Mouse (Mus musculus): Measurements from ENCODE around the gene Hsd3b6. TPM values are rescaled to one million over a fixed set of nuclear protein-coding genes. Genes with fewer than 3 reads are reported as not detected.
"Not testable (repeated sequence)": the region's sequence is repeated elsewhere in the genome, so short reads cannot be mapped to it uniquely, and the experiment has no call there.

Gene Hsd3b6
- polyA plus RNA-seq, 1 experiment from 2014 or later: 12.6 TPM

GRCm38 (mm10) chr3:98851853-98852252 is 37.6 kb upstream of the Hsd3b6 start:
- Histone ChIP-seq H3K27me3 (ENCODE audit: control insufficient read depth, insufficient read depth, low read length) (no peaks in the 10 kb centered on the region), H3K4me1 (ENCODE audit: control insufficient read depth, insufficient read depth, low read length) (no peaks in the 10 kb centered on the region), H3K9ac (ENCODE audit: low read length) (no peak overlapping the region), H3K4me2 (ENCODE audit: low read depth, severe bottlenecking) (no peak overlapping the region), H3K36me3 (ENCODE audit: control insufficient read depth, insufficient read depth, low read length) (no peaks in the 10 kb centered on the region), H3K9me3 (ENCODE audit: control insufficient read depth, low read length) (no peaks in the 10 kb centered on the region), H3K4me3 (ENCODE audit: low read depth, low read length) (no peak overlapping the region), H3K27ac (replicated peaks; ENCODE audit: low read depth, low read length) (no peak overlapping the region)
- no peak for ATAC-seq (ENCODE audit: insufficient number of reproducible peaks, low FRiP score, low TSS enrichment, low read depth)
- 78% methylated on average over 2 of the region's 2 CpGs for WGBS
- no peak for DNase-seq (ENCODE audit: low spot score)

GRCm38 (mm10) chr3:98850262-98850661 is 36.0 kb upstream of the Hsd3b6 start:
- H3K27me3 ChIP-seq (ENCODE audit: control insufficient read depth, insufficient read depth, low read length): no peaks in the 10 kb centered on the region
- no peak for ATAC-seq (ENCODE audit: insufficient number of reproducible peaks, low FRiP score, low TSS enrichment, low read depth)
- no peak overlapping the region for H3K4me2 ChIP-seq (ENCODE audit: low read depth, severe bottlenecking)

GRCm38 (mm10) chr3:98848898-98849297 is 34.7 kb upstream of the Hsd3b6 start:
- H3K4me3 ChIP-seq (ENCODE audit: low read depth, low read length): no peak overlapping the region
- H3K27me3 ChIP-seq (ENCODE audit: control insufficient read depth, insufficient read depth, low read length): no peaks in the 10 kb centered on the region
- H3K4me1 ChIP-seq (ENCODE audit: control insufficient read depth, insufficient read depth, low read length): no peaks in the 10 kb centered on the region
- H3K4me2 ChIP-seq (ENCODE audit: low read depth, severe bottlenecking): no peak overlapping the region
- H3K9me3 ChIP-seq (ENCODE audit: control insufficient read depth, low read length): no peaks in the 10 kb centered on the region
- DNase-seq (ENCODE audit: low spot score) (no peak), ATAC-seq (ENCODE audit: insufficient number of reproducible peaks, low FRiP score, low TSS enrichment, low read depth) (no peak)
- H3K36me3 ChIP-seq (ENCODE audit: control insufficient read depth, insufficient read depth, low read length): no peaks in the 10 kb centered on the region
- 82% methylated on average over 1 of the region's 1 CpGs for WGBS
- H3K27ac ChIP-seq (replicated peaks; ENCODE audit: low read depth, low read length): no peak overlapping the region
- no peak overlapping the region for H3K9ac ChIP-seq (ENCODE audit: low read length)

More at GRCm38 (mm10) chr3:98850262-98850661, 36.0 kb upstream of the Hsd3b6 start:
- WGBS: 92% methylated on average over 5 of the region's 5 CpGs
- no peak overlapping the region for H3K27ac ChIP-seq (replicated peaks; ENCODE audit: low read depth, low read length)
- H3K4me3 ChIP-seq (ENCODE audit: low read depth, low read length): no peak overlapping the region
- H3K4me1 ChIP-seq (ENCODE audit: control insufficient read depth, insufficient read depth, low read length): no peaks in the 10 kb centered on the region
- H3K9ac ChIP-seq (ENCODE audit: low read length): no peak overlapping the region
- H3K36me3 ChIP-seq (ENCODE audit: control insufficient read depth, insufficient read depth, low read length): no peaks in the 10 kb centered on the region
- no peaks in the 10 kb centered on the region for H3K9me3 ChIP-seq (ENCODE audit: control insufficient read depth, low read length)
- DNase-seq (ENCODE audit: low spot score): no peak

- not testable (repeated sequence) for H3K27me3 ChIP-seq (ENCODE audit: control insufficient read depth, insufficient read depth, low read length); DNase-seq (ENCODE audit: low spot score); H3K27ac ChIP-seq (replicated peaks; ENCODE audit: low read depth, low read length); H3K9me3 ChIP-seq (ENCODE audit: control insufficient read depth, low read length); H3K9ac ChIP-seq (ENCODE audit: low read length); ATAC-seq (ENCODE audit: insufficient number of reproducible peaks, low FRiP score, low TSS enrichment, low read depth); H3K4me2 ChIP-seq (ENCODE audit: low read depth, severe bottlenecking); H3K4me1 ChIP-seq (ENCODE audit: control insufficient read depth, insufficient read depth, low read length); H3K36me3 ChIP-seq (ENCODE audit: control insufficient read depth, insufficient read depth, low read length); H3K4me3 ChIP-seq (ENCODE audit: low read depth, low read length)
- WGBS: 84% methylated on average over 5 of the region's 6 CpGs
These were observed 1.6 kb downstream of the Hsd3b6 start for GRCm38 (mm10) chr3:98812653-98813052.

- WGBS: 57% methylated on average over 3 of the region's 3 CpGs
- H3K27me3 ChIP-seq (ENCODE audit: control insufficient read depth, insufficient read depth, low read length); H3K4me2 ChIP-seq (ENCODE audit: low read depth, severe bottlenecking); H3K4me1 ChIP-seq (ENCODE audit: control insufficient read depth, insufficient read depth, low read length); H3K4me3 ChIP-seq (ENCODE audit: low read depth, low read length); H3K9me3 ChIP-seq (ENCODE audit: control insufficient read depth, low read length); H3K9ac ChIP-seq (ENCODE audit: low read length); ATAC-seq (ENCODE audit: insufficient number of reproducible peaks, low FRiP score, low TSS enrichment, low read depth); DNase-seq (ENCODE audit: low spot score); H3K27ac ChIP-seq (replicated peaks; ENCODE audit: low read depth, low read length); H3K36me3 ChIP-seq (ENCODE audit: control insufficient read depth, insufficient read depth, low read length): not testable (repeated sequence)
These were observed 9.2 kb downstream of the Hsd3b6 start for GRCm38 (mm10) chr3:98805032-98805431.

GRCm38 (mm10) chr3:98786551-98786950 is 27.7 kb downstream of the Hsd3b6 start:
- no peak for ATAC-seq (ENCODE audit: insufficient number of reproducible peaks, low FRiP score, low TSS enrichment, low read depth)
- 74% methylated on average over 2 of the region's 2 CpGs for WGBS

GRCm38 (mm10) chr3:98782181-98782868 is 31.9 kb downstream of the Hsd3b6 start:
- Histone ChIP-seq H3K4me3 (ENCODE audit: low read depth, low read length) (no peak overlapping the region), H3K4me1 (ENCODE audit: control insufficient read depth, insufficient read depth, low read length) (no peaks in the 10 kb centered on the region), H3K9ac (ENCODE audit: low read length) (no peak overlapping the region), H3K27me3 (ENCODE audit: control insufficient read depth, insufficient read depth, low read length) (no peaks in the 10 kb centered on the region), H3K36me3 (ENCODE audit: control insufficient read depth, insufficient read depth, low read length) (no peaks in the 10 kb centered on the region), H3K27ac (replicated peaks; ENCODE audit: low read depth, low read length) (no peak overlapping the region), H3K9me3 (ENCODE audit: control insufficient read depth, low read length) (no peaks in the 10 kb centered on the region), H3K4me2 (ENCODE audit: low read depth, severe bottlenecking) (no peak overlapping the region)
- DNase-seq (ENCODE audit: low spot score) (no peak), ATAC-seq (ENCODE audit: insufficient number of reproducible peaks, low FRiP score, low TSS enrichment, low read depth) (no peak)

More at GRCm38 (mm10) chr3:98786551-98786950, 27.7 kb downstream of the Hsd3b6 start:
- DNase-seq (ENCODE audit: low spot score): no peak
- Histone ChIP-seq H3K36me3 (ENCODE audit: control insufficient read depth, insufficient read depth, low read length) (no peaks in the 10 kb centered on the region), H3K4me1 (ENCODE audit: control insufficient read depth, insufficient read depth, low read length) (no peaks in the 10 kb centered on the region), H3K9ac (ENCODE audit: low read length) (no peak overlapping the region), H3K4me3 (ENCODE audit: low read depth, low read length) (no peak overlapping the region), H3K9me3 (ENCODE audit: control insufficient read depth, low read length) (no peaks in the 10 kb centered on the region), H3K4me2 (ENCODE audit: low read depth, severe bottlenecking) (no peak overlapping the region), H3K27ac (replicated peaks; ENCODE audit: low read depth, low read length) (no peak overlapping the region), H3K27me3 (ENCODE audit: control insufficient read depth, insufficient read depth, low read length) (no peaks in the 10 kb centered on the region)

- H3K4me3 ChIP-seq (ENCODE audit: low read depth, low read length): no peak overlapping the region
- H3K36me3 ChIP-seq (ENCODE audit: control insufficient read depth, insufficient read depth, low read length): no peaks in the 10 kb centered on the region
- ATAC-seq (ENCODE audit: insufficient number of reproducible peaks, low FRiP score, low TSS enrichment, low read depth): no peak
- no peak overlapping the region for H3K27ac ChIP-seq (replicated peaks; ENCODE audit: low read depth, low read length)
- no peak for DNase-seq (ENCODE audit: low spot score)
- no peaks in the 10 kb centered on the region for H3K27me3 ChIP-seq (ENCODE audit: control insufficient read depth, insufficient read depth, low read length)
- no peak overlapping the region for H3K4me2 ChIP-seq (ENCODE audit: low read depth, severe bottlenecking)
- H3K9ac ChIP-seq (ENCODE audit: low read length): no peak overlapping the region
- no peaks in the 10 kb centered on the region for H3K9me3 ChIP-seq (ENCODE audit: control insufficient read depth, low read length)
- H3K4me1 ChIP-seq (ENCODE audit: control insufficient read depth, insufficient read depth, low read length): no peaks in the 10 kb centered on the region
These were observed 33.3 kb downstream of the Hsd3b6 start for GRCm38 (mm10) chr3:98780921-98781320.

- H3K9me3 ChIP-seq (ENCODE audit: control insufficient read depth, low read length): no peaks in the 10 kb centered on the region
- H3K4me3 ChIP-seq (ENCODE audit: low read depth, low read length): no peak overlapping the region
- H3K36me3 ChIP-seq (ENCODE audit: control insufficient read depth, insufficient read depth, low read length): no peaks in the 10 kb centered on the region
- H3K9ac ChIP-seq (ENCODE audit: low read length): no peak overlapping the region
- H3K4me1 ChIP-seq (ENCODE audit: control insufficient read depth, insufficient read depth, low read length): no peaks in the 10 kb centered on the region
- H3K4me2 ChIP-seq (ENCODE audit: low read depth, severe bottlenecking): no peak overlapping the region
- no peak for ATAC-seq (ENCODE audit: insufficient number of reproducible peaks, low FRiP score, low TSS enrichment, low read depth)
- DNase-seq (ENCODE audit: low spot score): no peak
- H3K27me3 ChIP-seq (ENCODE audit: control insufficient read depth, insufficient read depth, low read length): no peaks in the 10 kb centered on the region
- no peak overlapping the region for H3K27ac ChIP-seq (replicated peaks; ENCODE audit: low read depth, low read length)
These were observed 50.1 kb downstream of the Hsd3b6 start for GRCm38 (mm10) chr3:98764155-98764554.
